Mouse (Mus musculus) small intestine, adult 2 months (tissue): Measurements from ENCODE around the gene Rpl31.

Experiments
- CTCF ChIP-seq: fragments of 200-500 bp; IDR thresholded peaks from 2 replicates; pipeline ENCODE4 v1.5.1; 2012; ENCODE audit warnings: low read depth, mild to moderate bottlenecking, control low read depth, inconsistent platforms, low read length, moderate library complexity, mixed read lengths; ENCODE audit not compliant: insufficient replicate concordance, insufficient read length; ENCODE audit errors: extremely low read depth
- POLR2A ChIP-seq: fragments of 200-500 bp; IDR thresholded peaks from 2 replicates; pipeline ENCODE4 v1.6.1; 2012; ENCODE audit warnings: low read depth, mild to moderate bottlenecking, control low read depth, inconsistent platforms, low read length, moderate library complexity

DNA sequence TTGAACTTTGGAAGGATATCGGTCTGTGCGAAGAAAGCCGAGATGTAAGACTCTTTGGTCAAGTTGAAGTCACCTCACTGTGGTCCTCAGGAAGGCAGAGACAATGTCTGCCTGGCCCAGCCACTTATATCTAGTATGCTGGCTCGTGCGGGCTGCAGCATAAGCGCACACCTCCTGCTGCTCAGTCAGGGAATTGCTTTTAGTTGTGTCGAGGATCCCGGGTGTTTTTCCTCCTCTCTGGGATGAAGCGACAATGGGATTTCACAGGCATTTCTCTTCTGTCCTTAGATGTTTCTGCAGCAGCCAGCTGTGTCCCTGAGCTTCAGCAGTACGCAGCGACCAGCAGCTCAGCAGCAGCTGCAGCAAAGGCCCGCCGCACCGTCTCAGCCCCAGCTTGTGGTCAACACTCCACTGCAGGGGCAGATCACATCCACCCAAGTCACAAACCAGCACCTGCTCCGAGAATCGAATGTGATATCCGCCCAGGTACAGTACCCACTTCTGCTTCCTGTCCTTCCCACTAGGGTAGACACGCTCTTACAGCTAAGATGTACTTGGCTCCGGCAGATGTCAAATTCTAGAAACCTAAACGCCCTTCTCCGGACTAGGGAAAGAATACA, 22.6 kb upstream of the Rpl31 start:
- TF ChIP-seq CTCF (no peak), POLR2A (no peak)
